Mouse (Mus musculus) E14TG2a.4 (cell line): ENCODE results near the gene Spg21.

Source experiments
- H3K27me3 ChIP-seq: 2 replicates; pipeline ENCODE4 v1.6.1; 2014; ENCODE audit warnings: low read length, control low read depth; ENCODE audit not compliant: insufficient read depth
- H3K36me3 ChIP-seq: 2 replicates; pipeline ENCODE4 v1.6.1; 2014; ENCODE audit warnings: low read length, control low read depth; ENCODE audit not compliant: insufficient read depth
- H3K4me1 ChIP-seq: replicated peaks from 2 replicates; pipeline ENCODE4 v1.6.1; 2014; ENCODE audit warnings: low read depth, low read length, control low read depth
- H3K4me3 ChIP-seq: replicated peaks from 2 replicates; pipeline ENCODE4 v1.5.1; 2014; ENCODE audit warnings: mild to moderate bottlenecking, low read length
- H3K9me3 ChIP-seq: 2 replicates; pipeline ENCODE4 v1.6.1; 2014; ENCODE audit warnings: low read length, control low read depth
- CTCF ChIP-seq: conservative IDR thresholded peaks from 2 replicates; pipeline ENCODE4 v1.5.1; 2014; ENCODE audit warnings: low read length
- NANOG ChIP-seq: IDR thresholded peaks from 2 replicates; pipeline ENCODE4 v1.6.1; 2014; ENCODE audit warnings: borderline replicate concordance, low read length, mixed read lengths
- POU5F1 ChIP-seq: IDR thresholded peaks from 2 replicates; pipeline ENCODE4 v1.6.1; 2014; ENCODE audit warnings: low read length, borderline replicate concordance

Gene Spg21

GRCm38 (mm10) chr9:65460198-65460597 is 549 bp upstream of the Spg21 start:
- no peaks in the 10 kb centered on the region for H3K9me3 ChIP-seq
- H3K4me1 ChIP-seq = peaks cover 16% of the 10 kb centered on the region
- TF ChIP-seq POU5F1 = no peak
- TF ChIP-seq CTCF = no peak
- no peak for TF ChIP-seq NANOG

GRCm38 (mm10) chr9:65462544-65462943 is 1.8 kb downstream of the Spg21 start:
- peaks cover 16% of the 10 kb centered on the region for H3K4me1 ChIP-seq
- H3K36me3 ChIP-seq = peaks cover 22% of the 10 kb centered on the region
- H3K4me3 ChIP-seq = no peak overlapping the region
- TF ChIP-seq NANOG (no peak), CTCF (no peak), POU5F1 (no peak)
- H3K9me3 ChIP-seq = no peaks in the 10 kb centered on the region
- H3K27me3 ChIP-seq = no peaks in the 10 kb centered on the region

More at GRCm38 (mm10) chr9:65460198-65460597, 549 bp upstream of the Spg21 start:
- no peaks in the 10 kb centered on the region for H3K27me3 ChIP-seq
- H3K4me3 ChIP-seq = no peak overlapping the region
- H3K36me3 ChIP-seq = peaks cover 3% of the 10 kb centered on the region; the same call in 1 of the 2 replicates

GRCm38 (mm10) chr9:65464161-65464560 is 3.4 kb downstream of the Spg21 start:
- H3K36me3 ChIP-seq = peaks cover 36% of the 10 kb centered on the region
- no peaks in the 10 kb centered on the region for H3K9me3 ChIP-seq
- H3K4me1 ChIP-seq = peaks cover 16% of the 10 kb centered on the region
- no peak overlapping the region for H3K4me3 ChIP-seq
- no peaks in the 10 kb centered on the region for H3K27me3 ChIP-seq
- no peak for TF ChIP-seq POU5F1
- TF ChIP-seq NANOG = no peak
- TF ChIP-seq CTCF = no peak

GRCm38 (mm10) chr9:65465241-65465640 is 4.5 kb downstream of the Spg21 start:
- Histone ChIP-seq H3K4me3 (no peak overlapping the region), H3K36me3 (peaks cover 47% of the 10 kb centered on the region), H3K4me1 (peaks cover 15% of the 10 kb centered on the region), H3K27me3 (no peaks in the 10 kb centered on the region), H3K9me3 (no peaks in the 10 kb centered on the region)
- TF ChIP-seq CTCF (no peak), POU5F1 (no peak), NANOG (no peak)

GRCm38 (mm10) chr9:65467686-65468085 is 6.9 kb downstream of the Spg21 start:
- Histone ChIP-seq H3K27me3 (no peaks in the 10 kb centered on the region), H3K9me3 (no peaks in the 10 kb centered on the region), H3K36me3 (peaks cover 64% of the 10 kb centered on the region), H3K4me1 (no peaks in the 10 kb centered on the region), H3K4me3 (no peak overlapping the region)
- TF ChIP-seq NANOG (no peak), POU5F1 (no peak), CTCF (no peak)

GRCm38 (mm10) chr9:65472769-65473168 is 12.0 kb downstream of the Spg21 start:
- TF ChIP-seq POU5F1 (no peak), NANOG (no peak), CTCF (no peak)
- H3K36me3 ChIP-seq = peaks cover 88% of the 10 kb centered on the region
- H3K27me3 ChIP-seq = no peaks in the 10 kb centered on the region
- no peak overlapping the region for H3K4me3 ChIP-seq
- H3K9me3 ChIP-seq = no peaks in the 10 kb centered on the region
- H3K4me1 ChIP-seq = no peaks in the 10 kb centered on the region

- Histone ChIP-seq H3K9me3 (no peaks in the 10 kb centered on the region), H3K4me3 (no peak overlapping the region), H3K36me3 (peaks cover 90% of the 10 kb centered on the region), H3K27me3 (no peaks in the 10 kb centered on the region), H3K4me1 (no peaks in the 10 kb centered on the region)
- no peak for TF ChIP-seq CTCF
- no peak for TF ChIP-seq NANOG
- TF ChIP-seq POU5F1 = no peak
These were observed 18.4 kb downstream of the Spg21 start for GRCm38 (mm10) chr9:65479158-65479557.

- no peak for TF ChIP-seq NANOG
These were observed 19.3 kb downstream of the Spg21 start for GRCm38 (mm10) chr9:65480071-65480470.

GRCm38 (mm10) chr9:65491476-65491875 is 30.7 kb downstream of the Spg21 start:
- H3K4me3 ChIP-seq = no peak overlapping the region
- TF ChIP-seq POU5F1 (no peak), NANOG (no peak), CTCF (no peak)
- H3K27me3 ChIP-seq = no peaks in the 10 kb centered on the region
- peaks cover 12% of the 10 kb centered on the region for H3K36me3 ChIP-seq
- H3K9me3 ChIP-seq = no peaks in the 10 kb centered on the region
- peaks cover 7% of the 10 kb centered on the region for H3K4me1 ChIP-seq

More at GRCm38 (mm10) chr9:65480071-65480470, 19.3 kb downstream of the Spg21 start:
- Histone ChIP-seq H3K4me3 (no peak overlapping the region), H3K36me3 (peaks cover 90% of the 10 kb centered on the region), H3K9me3 (no peaks in the 10 kb centered on the region), H3K27me3 (no peaks in the 10 kb centered on the region), H3K4me1 (no peaks in the 10 kb centered on the region)

GRCm38 (mm10) chr9:65492351-65492750 is 31.6 kb downstream of the Spg21 start:
- H3K4me1 ChIP-seq = peaks cover 6% of the 10 kb centered on the region
- no peak for TF ChIP-seq POU5F1
- no peak for TF ChIP-seq NANOG
- no peak for TF ChIP-seq CTCF
- no peaks in the 10 kb centered on the region for H3K27me3 ChIP-seq

More at GRCm38 (mm10) chr9:65492351-65492750, 31.6 kb downstream of the Spg21 start:
- Histone ChIP-seq H3K9me3 (no peaks in the 10 kb centered on the region), H3K36me3 (peaks cover 3% of the 10 kb centered on the region), H3K4me3 (no peak overlapping the region)
